Mouse (Mus musculus) liver, embryonic 14.5 days (tissue): ENCODE measurements around the gene Gm17268.

Source experiments
- CTCF ChIP-seq: IDR thresholded peaks from 2 replicates; pipeline ENCODE4 v1.5.1; 2016; ENCODE audit warnings: antibody characterized with exemption, low read depth, control low read depth
- EP300 ChIP-seq: IDR thresholded peaks from 2 replicates; pipeline ENCODE4 v1.6.1; 2016; ENCODE audit warnings: antibody characterized with exemption, low read depth

GRCm38 (mm10) chr11:82077031-82077430 lies 38.7 kb upstream of the Gm17268 start:
- no peak for TF ChIP-seq CTCF
- TF ChIP-seq EP300 = no peak
